Mouse (Mus musculus) CH12.LX (cell line): ENCODE data around the gene Cst6. TPM values are rescaled to one million over a fixed set of nuclear protein-coding genes. Genes with fewer than 3 reads are reported as not detected.

ENCODE experiments used
- DNase-seq: peaks from one replicate; pipeline ENCODE4 v3.0.0-alpha.2; 2013; ENCODE audit errors: extremely low read depth
- H3K27ac ChIP-seq: 2 replicates; pipeline ENCODE4 v1.5.1; 2012; ENCODE audit warnings: low read depth, mild to moderate bottlenecking, control low read depth, moderate library complexity; ENCODE audit not compliant: insufficient read depth
- H3K27me3 ChIP-seq: replicated peaks from 2 replicates; pipeline ENCODE3; 2012; ENCODE audit warnings: inconsistent platforms
- H3K36me3 ChIP-seq, 2 experiments: replicated peaks in 1 of 2; 2 replicates each; pipeline versions ENCODE3 to v1.6.1; 2012; ENCODE audit warnings: inconsistent platforms in 1 of 2, low read length in 1 of 2, mild to moderate bottlenecking in 1 of 2, mixed read lengths in 1 of 2, moderate library complexity in 1 of 2; ENCODE audit not compliant: control insufficient read depth in 1 of 2, insufficient read depth in 1 of 2
- H3K4me1 ChIP-seq, 2 experiments: 2 replicates each; pipeline ENCODE4 v1.6.1; 2012; ENCODE audit warnings: inconsistent platforms in 1 of 2, moderate library complexity in 1 of 2; ENCODE audit not compliant: insufficient read depth in 2 of 2, control insufficient read depth in 1 of 2
- H3K4me2 ChIP-seq: 2 replicates; pipeline ENCODE4 v1.6.1; 2012; ENCODE audit warnings: low read depth, mild to moderate bottlenecking, control low read depth; ENCODE audit not compliant: poor library complexity, insufficient read depth, severe bottlenecking
- H3K4me3 ChIP-seq, 3 experiments: fragments of 150-350 bp in 1 of 3; sonication (generic) in 1 of 3; replicated peaks in 1 of 3; 2 replicates each; pipeline versions ENCODE3 to v1.5.1; 2011 to 2012; ENCODE audit warnings: low read depth in 2 of 3, low read length in 2 of 3, mild to moderate bottlenecking in 2 of 3, moderate library complexity in 2 of 3, control low read depth in 1 of 3, improper control_type of control experiment in 1 of 3, inconsistent platforms in 1 of 3, mixed read lengths in 1 of 3; ENCODE audit not compliant: poor library complexity in 1 of 3
- H3K79me2 ChIP-seq: replicated peaks from 2 replicates; pipeline ENCODE4 v1.6.1; 2012; ENCODE audit warnings: mild to moderate bottlenecking, moderate library complexity; ENCODE audit not compliant: control insufficient read depth, poor library complexity, insufficient read depth, severe bottlenecking; ENCODE audit errors: extremely low read depth
- H3K9ac ChIP-seq: 2 replicates; pipeline ENCODE4 v1.6.1; 2012; ENCODE audit warnings: low read depth, mild to moderate bottlenecking, control low read depth, moderate library complexity; ENCODE audit not compliant: insufficient read depth
- H3K9me3 ChIP-seq: replicated peaks from 2 replicates; pipeline ENCODE3; 2012; ENCODE audit warnings: low read length, inconsistent platforms, mixed read lengths
- BHLHE40 ChIP-seq: IDR thresholded peaks from 2 replicates; pipeline ENCODE4 v1.6.1; 2011; ENCODE audit warnings: mild to moderate bottlenecking, low read depth, low read length, improper control_type of control experiment
- CHD2 ChIP-seq: IDR thresholded peaks from 2 replicates; pipeline ENCODE4 v1.6.1; 2011; ENCODE audit warnings: low read length, improper control_type of control experiment
- CTCF ChIP-seq, 2 experiments: IDR thresholded peaks in 1 of 2; conservative IDR thresholded peaks in 1 of 2; 2 replicates each; pipeline ENCODE4 v1.5.1; 2011 to 2012; ENCODE audit warnings: low read depth in 2 of 2, low read length in 2 of 2, improper control_type of control experiment in 1 of 2, inconsistent platforms in 1 of 2, mild to moderate bottlenecking in 1 of 2, moderate library complexity in 1 of 2
- EP300 ChIP-seq: IDR thresholded peaks from 2 replicates; pipeline ENCODE4 v1.6.1; 2011; ENCODE audit warnings: low read length, improper control_type of control experiment
- ETS1 ChIP-seq: conservative IDR thresholded peaks from 2 replicates; pipeline ENCODE4 v1.6.1; 2012; ENCODE audit warnings: low read depth, mild to moderate bottlenecking, inconsistent platforms, low read length, improper control_type of control experiment, moderate library complexity
- GABPA ChIP-seq: IDR thresholded peaks from 2 replicates; pipeline ENCODE4 v1.6.1; 2012; ENCODE audit warnings: low read depth, low read length, improper control_type of control experiment, inconsistent platforms; ENCODE audit not compliant: insufficient replicate concordance
- HCFC1 ChIP-seq: IDR thresholded peaks from 2 replicates; pipeline ENCODE4 v1.6.1; 2012; ENCODE audit warnings: low read depth, mild to moderate bottlenecking, inconsistent platforms, low read length, improper control_type of control experiment
- IRF4 ChIP-seq: IDR thresholded peaks from 2 replicates; pipeline ENCODE4 v1.6.1; 2014; ENCODE audit warnings: low read depth, mild to moderate bottlenecking, inconsistent platforms, low read length, improper control_type of control experiment
- JUN ChIP-seq: IDR thresholded peaks from 2 replicates; pipeline ENCODE4 v1.6.1; 2011; ENCODE audit warnings: low read depth, mild to moderate bottlenecking, low read length, improper control_type of control experiment, moderate library complexity; ENCODE audit not compliant: insufficient read depth
- JUND ChIP-seq: conservative IDR thresholded peaks from 2 replicates; pipeline ENCODE4 v1.6.1; 2011; ENCODE audit warnings: low read depth, low read length, improper control_type of control experiment
- KAT2A ChIP-seq: IDR thresholded peaks from 2 replicates; pipeline ENCODE4 v1.6.1; 2012; ENCODE audit warnings: low read length, improper control_type of control experiment, inconsistent platforms; ENCODE audit not compliant: insufficient replicate concordance
- MAFK ChIP-seq: IDR thresholded peaks from 2 replicates; pipeline ENCODE4 v1.6.1; 2011; ENCODE audit warnings: low read length, improper control_type of control experiment; ENCODE audit not compliant: insufficient replicate concordance
- MAX ChIP-seq: IDR thresholded peaks from 2 replicates; pipeline ENCODE4 v1.6.1; 2011; ENCODE audit warnings: low read length, improper control_type of control experiment
- MXI1 ChIP-seq: IDR thresholded peaks from 2 replicates; pipeline ENCODE4 v1.6.1; 2011; ENCODE audit warnings: mild to moderate bottlenecking, low read depth, low read length, improper control_type of control experiment
- MYC ChIP-seq: IDR thresholded peaks from 2 replicates; pipeline ENCODE4 v1.6.1; 2011; ENCODE audit warnings: low read depth, mild to moderate bottlenecking, improper control_type of control experiment, low read length
- NELFE ChIP-seq: IDR thresholded peaks from 2 replicates; pipeline ENCODE4 v1.6.1; 2011; ENCODE audit warnings: low read depth, low read length, improper control_type of control experiment
- PAX5 ChIP-seq: IDR thresholded peaks from 2 replicates; pipeline ENCODE4 v1.6.1; 2012; ENCODE audit warnings: low read length, inconsistent platforms, mixed read lengths
- POLR2A ChIP-seq: IDR thresholded peaks from 2 replicates; pipeline ENCODE4 v1.6.1; 2011; ENCODE audit warnings: low read depth, mild to moderate bottlenecking, improper control_type of control experiment, low read length
- RAD21 ChIP-seq: IDR thresholded peaks from 2 replicates; pipeline ENCODE4 v1.6.1; 2011; ENCODE audit warnings: low read depth, mild to moderate bottlenecking, low read length, improper control_type of control experiment, moderate library complexity
- RCOR1 ChIP-seq: conservative IDR thresholded peaks from 2 replicates; pipeline ENCODE4 v1.6.1; 2012; ENCODE audit warnings: low read depth, mild to moderate bottlenecking, inconsistent platforms, low read length, improper control_type of control experiment
- SMC3 ChIP-seq: IDR thresholded peaks from 2 replicates; pipeline ENCODE4 v1.6.1; 2011; ENCODE audit warnings: low read depth, low read length, improper control_type of control experiment
- TCF12 ChIP-seq: IDR thresholded peaks from 2 replicates; pipeline ENCODE4 v1.6.1; 2014; ENCODE audit warnings: low read depth, mild to moderate bottlenecking, inconsistent platforms, low read length, improper control_type of control experiment
- UBTF ChIP-seq: IDR thresholded peaks from 2 replicates; pipeline ENCODE4 v1.6.1; 2012; ENCODE audit warnings: low read depth, mild to moderate bottlenecking, inconsistent platforms, low read length, improper control_type of control experiment, moderate library complexity
- USF1 ChIP-seq: IDR thresholded peaks from 2 replicates; pipeline ENCODE4 v1.6.1; 2014; ENCODE audit warnings: low read depth, mild to moderate bottlenecking, inconsistent platforms, low read length, improper control_type of control experiment
- ZNF384 ChIP-seq: IDR thresholded peaks from 2 replicates; pipeline ENCODE4 v1.6.1; 2012; ENCODE audit warnings: low read depth, low read length, improper control_type of control experiment, inconsistent platforms
- dilution Hi-C: fragments of 300-500 bp; cut with MboI; formaldehyde crosslinking; loops from 2 replicates; pipeline ENCODE4 v1.14.3; 2020; ENCODE audit warnings: low sequenced_read_pairs; ENCODE audit not compliant: extremely low pct_unique_long_range_greater_than_20kb, extremely low pct_ligation_motif_present
- in situ Hi-C: fragments of 300-500 bp; cut with MboI; formaldehyde crosslinking; loops from 3 replicates; pipeline ENCODE4 v1.14.3; 2019; ENCODE audit warnings: low sequenced_read_pairs, low pct_ligation_motif_present, low pct_unique_long_range_greater_than_20kb, mixed read lengths
- polyA plus RNA-seq: library from polyadenylated mRNA; unstranded; fragments of >175 nt; gene quantifications from 2 replicates; pipeline ENCODE4 v1.2.1, GENCODE M21; 2012; ENCODE audit warnings: low read depth; ENCODE audit not compliant: insufficient read length
- total RNA-seq, 2 experiments: library from RNA; depleted of rRNA; stranded (reverse); fragments of 300-350 nt in 1 of 2; fragments of >200 nt in 1 of 2; gene quantifications; 2 replicates each; pipeline ENCODE4 v1.2.3; 2012 to 2014

Cst6 gene
- total and polyA plus RNA-seq, 3 experiments: 1.9 TPM; not detected in 2

DNA sequence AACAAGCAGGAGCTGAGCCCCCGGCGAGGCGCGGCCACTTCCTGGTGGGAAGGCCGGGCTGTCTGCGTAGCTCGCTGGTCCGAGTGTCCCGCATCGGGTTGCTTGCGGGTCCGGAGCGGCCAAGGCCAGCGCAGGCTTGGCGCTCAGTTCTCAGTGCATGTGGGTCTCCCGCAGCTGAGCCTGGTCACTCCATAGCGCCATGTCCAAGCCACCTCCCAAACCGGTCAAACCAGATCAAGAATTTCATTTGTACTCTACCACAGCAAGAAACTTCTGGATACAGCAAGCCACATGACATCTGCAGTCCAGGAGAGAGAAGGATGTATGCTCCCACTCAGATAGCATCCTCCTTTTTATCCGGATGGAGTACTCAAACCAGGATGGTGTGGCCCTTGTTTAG, 21.4 kb downstream of the Cst6 start:
- no peak overlapping the region for H3K9ac ChIP-seq
- no peaks in the 10 kb centered on the region for H3K36me3 ChIP-seq
- no peak overlapping the region for H3K4me2 ChIP-seq
- no peak overlapping the region for H3K4me3 ChIP-seq
- dilution Hi-C loops: no loop called here
- no peak for DNase-seq
- H3K27ac ChIP-seq: no peak overlapping the region
- H3K79me2 ChIP-seq: no peaks in the 10 kb centered on the region
- no peak for TF ChIP-seq NELFE
- no peak for TF ChIP-seq HCFC1
- TF ChIP-seq PAX5: no peak
- no peak for TF ChIP-seq IRF4
- TF ChIP-seq KAT2A: no peak
- TF ChIP-seq ZNF384: no peak
- no peak for TF ChIP-seq RAD21
- TF ChIP-seq EP300: no peak
- TF ChIP-seq BHLHE40: no peak
- no peak for TF ChIP-seq CTCF (conservative IDR thresholded peaks at IDR 0.05 in 1 of 2, IDR thresholded peaks at IDR 0.05 in 1 of 2; ENCODE audit: low read depth in 2 of 2, low read length in 2 of 2)
- TF ChIP-seq USF1: no peak
- TF ChIP-seq MAFK: no peak
- no peak for TF ChIP-seq SMC3
- TF ChIP-seq RCOR1: no peak
- TF ChIP-seq CHD2: no peak
- H3K9me3 ChIP-seq: no peaks in the 10 kb centered on the region
- in situ Hi-C loops: no loop called here
- H3K4me1 ChIP-seq: peaks cover 6 to 7% of the 10 kb centered on the region in 2 experiments
- peaks cover 2% of the 10 kb centered on the region for H3K27me3 ChIP-seq

- Histone ChIP-seq H3K4me1 (peaks cover 3 to 7% of the 10 kb centered on the region in 2 experiments; a peak in 3 of 4 replicates), H3K79me2 (no peaks in the 10 kb centered on the region), H3K4me2 (0 out of 2 replicates have a peak overlapping the region, but pooled peaks have one; percentile 25), H3K9me3 (no peaks in the 10 kb centered on the region), H3K4me3 (no peak overlapping the region), H3K36me3 (no peaks in the 10 kb centered on the region), H3K9ac (0 out of 2 replicates have a peak overlapping the region, but pooled peaks have one; percentile 18), H3K27me3 (peaks cover 2% of the 10 kb centered on the region), H3K27ac (no peak overlapping the region)
- DNase-seq: peak; percentile 34
- 0 out of 2 replicates have a peak, but pooled peaks have one; percentile 19 for TF ChIP-seq TCF12
- TF ChIP-seq KAT2A: no peak
- in situ Hi-C loops: no loop called here
- dilution Hi-C loops: no loop called here
Measured at GRCm38 (mm10) chr19:5323801-5324200, 25.6 kb downstream of the Cst6 start.

GRCm38 (mm10) chr19:5313189-5313588, 36.2 kb downstream of the Cst6 start:
- peaks cover 15% of the 10 kb centered on the region for H3K9me3 ChIP-seq
- in situ Hi-C loops: no loop called here
- no peaks in the 10 kb centered on the region for H3K4me1 ChIP-seq
- no peak overlapping the region for H3K9ac ChIP-seq
- H3K27ac ChIP-seq: no peak overlapping the region
- no peak overlapping the region for H3K4me2 ChIP-seq
- peaks cover 38% of the 10 kb centered on the region for H3K27me3 ChIP-seq
- no peak overlapping the region for H3K4me3 ChIP-seq
- dilution Hi-C loops: no loop called here
- H3K79me2 ChIP-seq: no peaks in the 10 kb centered on the region
- DNase-seq: no peak
- TF ChIP-seq HCFC1 (no peak), PAX5 (no peak), JUN (no peak), GABPA (no peak), POLR2A (no peak), UBTF (no peak), MXI1 (no peak), MAX (no peak), MAFK (no peak), JUND (no peak), ETS1 (no peak), BHLHE40 (no peak), MYC (no peak)
- H3K36me3 ChIP-seq: no peaks in the 10 kb centered on the region
